Mouse (Mus musculus) megakaryocyte, embryonic 14.5 days (primary cell): ENCODE results near the gene Phyhipl.

Experiments used
- FLI1 ChIP-seq: IDR thresholded peaks from 2 replicates; pipeline ENCODE4 v1.6.1; 2012; ENCODE audit warnings: low read length, inconsistent platforms, mixed read lengths
- GATA1 ChIP-seq: IDR thresholded peaks from 3 replicates; pipeline ENCODE4 v1.6.1; 2012; ENCODE audit warnings: mixed read lengths, low read length, inconsistent platforms, borderline replicate concordance

- TF ChIP-seq GATA1 (no peak), FLI1 (no peak)
Measured at GRCm38 (mm10) chr10:70552531-70552930, 103.2 kb downstream of the Phyhipl start.
